Mouse (Mus musculus): ENCODE measurements around the gene Islr2.

- TF ChIP-seq CTCF (IDR thresholded peaks at IDR 0.05; ENCODE audit: borderline replicate concordance, insufficient read depth, low read length), result no peak
- no peak for TF ChIP-seq POLR2A (IDR thresholded peaks at IDR 0.05; ENCODE audit: low read depth, low read length)
These were observed 29.3 kb downstream of the Islr2 start for GRCm38 (mm10) chr9:58174818-58175251.
